ENCODE assay signal across 8 mouse cellular contexts in the genomic region with DNA sequence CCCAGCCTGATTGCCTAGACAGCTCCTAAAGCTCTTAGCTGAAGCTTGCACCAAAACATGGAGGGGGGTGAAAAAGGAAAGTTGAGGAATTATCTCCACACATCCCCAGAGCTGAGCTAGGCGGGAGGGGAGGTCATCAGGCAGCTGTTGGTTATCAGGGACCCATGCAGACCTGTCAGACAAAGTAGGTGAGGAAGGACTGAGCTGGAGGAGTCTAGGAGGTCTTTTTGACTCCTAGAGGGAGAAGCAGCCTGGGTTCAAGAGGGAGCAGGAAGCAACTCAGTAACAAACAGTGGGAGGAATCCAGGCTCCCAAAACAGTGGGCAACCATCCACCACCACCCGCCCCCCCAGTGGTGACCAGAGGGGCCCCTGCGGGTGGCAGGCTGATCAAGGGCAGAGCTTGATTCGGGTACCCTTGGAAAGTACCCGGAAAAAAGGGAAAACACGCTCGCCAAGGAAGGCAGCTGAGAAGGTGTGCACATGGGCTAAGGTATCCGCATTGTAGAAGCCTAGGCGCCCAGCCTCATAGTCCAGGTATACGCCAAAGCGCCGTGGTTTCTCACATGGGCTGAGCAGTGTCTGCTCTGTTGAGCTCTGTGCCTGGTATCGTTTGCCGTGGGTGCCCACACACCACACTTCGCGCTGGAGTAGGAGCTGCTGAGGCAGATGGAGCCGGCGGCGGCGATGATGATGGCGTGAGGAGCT. TPM values are rescaled to one million over a fixed set of nuclear protein-coding genes. Genes with fewer than 3 reads are reported as not detected.
DNase-seq lines count a peak whose midpoint lies in the region; ATAC-seq and TF ChIP-seq lines count a peak whose summit lies in the region.

No protein-coding gene starts in this region.

- intact Hi-C loops in heart, postnatal 36 days (cut with DNase I): no loop called here

- peaks cover 66% of the 10 kb centered on the region for H3K36me3 ChIP-seq in heart, embryonic 11.5 days (ENCODE audit: control insufficient read depth, insufficient read depth, low read length)
- peaks cover 37% of the 10 kb centered on the region for H3K36me3 ChIP-seq in intestine, embryonic 16.5 days (ENCODE audit: control insufficient read depth, insufficient read depth, low read length)
- H3K36me3 ChIP-seq in midbrain, embryonic 12.5 days: peaks cover 98% of the 10 kb centered on the region

- DNase-seq in heart, postnatal 36 days: no peak
- DNase-seq in spleen, adult 12 weeks (ENCODE audit: low spot score): no peak
- DNase-seq in T-cell, adult 2 months (ENCODE audit: low spot score): no peak

- 53% methylated on average over 21 of the region's 21 CpGs for WGBS in heart, embryonic 11.5 days (ENCODE audit: insufficient replicate concordance)
- WGBS in intestine, embryonic 16.5 days: 61% methylated on average over 21 of the region's 21 CpGs
- WGBS in midbrain, embryonic 12.5 days: 66% methylated on average over 21 of the region's 21 CpGs

- H3K27ac ChIP-seq in heart, embryonic 11.5 days (ENCODE audit: low read depth, low read length): no peak overlapping the region
- H3K27ac ChIP-seq in cortical plate, adult 2 months (ENCODE audit: insufficient read depth, low read length): no peak overlapping the region
- H3K27ac ChIP-seq in intestine, embryonic 16.5 days (ENCODE audit: low read length): no peak overlapping the region
- 0 out of 2 replicates have a peak overlapping the region, but pooled peaks have one; percentile 25 for H3K27ac ChIP-seq in midbrain, embryonic 12.5 days (replicated peaks)

- H3K9me3 ChIP-seq in heart, embryonic 11.5 days (replicated peaks; ENCODE audit: control insufficient read depth, low read length): no peaks in the 10 kb centered on the region
- no peaks in the 10 kb centered on the region for H3K9me3 ChIP-seq in intestine, embryonic 16.5 days (ENCODE audit: control insufficient read depth, low read length)
- H3K9me3 ChIP-seq in midbrain, embryonic 12.5 days: no peaks in the 10 kb centered on the region

- peak; percentile 33; the same call in 1 of the 2 replicates for TF ChIP-seq POLR2A in cortical plate, adult 2 months (IDR thresholded peaks at IDR 0.05; ENCODE audit: extremely low read depth, insufficient read depth, low read length)

- H3K4me1 ChIP-seq in heart, embryonic 11.5 days (ENCODE audit: control insufficient read depth, insufficient read depth, low read length): peaks cover 4% of the 10 kb centered on the region
- no peaks in the 10 kb centered on the region for H3K4me1 ChIP-seq in cortical plate, adult 2 months (ENCODE audit: control insufficient read depth, insufficient read depth, low read length)
- H3K4me1 ChIP-seq in intestine, embryonic 16.5 days (ENCODE audit: control insufficient read depth, insufficient read depth, low read length): peaks cover 9% of the 10 kb centered on the region; the same call in 1 of the 2 replicates
- H3K4me1 ChIP-seq in midbrain, embryonic 12.5 days: peaks cover 6% of the 10 kb centered on the region

- H3K9ac ChIP-seq in heart, embryonic 11.5 days (ENCODE audit: low read depth, low read length): no peak overlapping the region
- no peak overlapping the region for H3K9ac ChIP-seq in intestine, embryonic 16.5 days (ENCODE audit: low read depth, low read length)
- no peak overlapping the region for H3K9ac ChIP-seq in midbrain, embryonic 12.5 days (replicated peaks)

- no peaks in the 10 kb centered on the region for H3K27me3 ChIP-seq in heart, embryonic 11.5 days (ENCODE audit: control insufficient read depth, insufficient read depth, low read length)
- H3K27me3 ChIP-seq in intestine, embryonic 16.5 days (replicated peaks; ENCODE audit: control insufficient read depth, insufficient read depth, low read length): no peaks in the 10 kb centered on the region
- no peaks in the 10 kb centered on the region for H3K27me3 ChIP-seq in midbrain, embryonic 12.5 days

- TF ChIP-seq CTCF in cortical plate, adult 2 months (IDR thresholded peaks at IDR 0.05; ENCODE audit: extremely low read depth, insufficient read depth, low read length): no peak

- H3K4me3 ChIP-seq in heart, embryonic 11.5 days (ENCODE audit: low read depth, low read length): no peak overlapping the region
- no peak overlapping the region for H3K4me3 ChIP-seq in cortical plate, adult 2 months (ENCODE audit: insufficient read depth, low read length)
- H3K4me3 ChIP-seq in intestine, embryonic 16.5 days (ENCODE audit: low read length): no peak overlapping the region
- no peak overlapping the region for H3K4me3 ChIP-seq in midbrain, embryonic 12.5 days

- H3K4me2 ChIP-seq in heart, embryonic 11.5 days: no peak overlapping the region
- H3K4me2 ChIP-seq in intestine, embryonic 16.5 days (ENCODE audit: low read depth, low read length): no peak overlapping the region
- H3K4me2 ChIP-seq in midbrain, embryonic 12.5 days (replicated peaks): no peak overlapping the region

- ATAC-seq in heart, embryonic 11.5 days (replicated peaks; ENCODE audit: insufficient number of reproducible peaks, low FRiP score, low TSS enrichment): peak; percentile 52; the same call in 1 of the 2 replicates
- peak; percentile 60 for ATAC-seq in intestine, embryonic 16.5 days
- ATAC-seq in midbrain, embryonic 12.5 days (ENCODE audit: low FRiP score, low read depth): peak; percentile 46; the same call in 1 of the 2 replicates
- ATAC-seq in megakaryocyte, adult 5-6 weeks (ENCODE audit: poor library complexity, severe bottlenecking): no peak

RNA-seq across cellular contexts. Expression of gene Rack1, which starts 6.9 kb away (rescaled TPM):
- 538 and 603 TPM in 2 replicates for polyA plus RNA-seq in heart, embryonic 11.5 days (2014; fragmentation: Nextera tagmentation; extraction: Ambion mirVana)
- 100 to 1,000 TPM; 385 to 411 TPM for total RNA-seq in heart, postnatal 36 days (2021)
- 447 and 464 TPM in 2 replicates for polyA plus RNA-seq in cortical plate, adult 2 months (2012; rRNA removed)
- polyA plus RNA-seq in intestine, embryonic 16.5 days (2015; fragmentation: Nextera tagmentation; extraction: Ambion mirVana): 713 and 755 TPM in 2 replicates
- polyA plus RNA-seq in midbrain, embryonic 12.5 days (2016; fragmentation: Nextera tagmentation; extraction: Ambion mirVana): 503 and 506 TPM in 2 replicates
- total RNA-seq in megakaryocyte, adult 5-6 weeks (2015): 1,656 and 1,714 TPM in 2 replicates
- total RNA-seq in megakaryocyte, adult 5-6 weeks (2017): 910 and 1,013 TPM in 2 replicates

RNA-seq across cellular contexts. Expression of gene Trim41, which starts 10.1 kb away (rescaled TPM):
- polyA plus RNA-seq in heart, embryonic 11.5 days (2014; fragmentation: Nextera tagmentation; extraction: Ambion mirVana): 3.3 and 3.7 TPM in 2 replicates
- 10 to 100 TPM; 21.0 to 22.7 TPM for total RNA-seq in heart, postnatal 36 days (2021)
- polyA plus RNA-seq in cortical plate, adult 2 months (2012; rRNA removed): 43.1 and 46.7 TPM in 2 replicates
- 4.1 and 5.9 TPM in 2 replicates for polyA plus RNA-seq in intestine, embryonic 16.5 days (2015; fragmentation: Nextera tagmentation; extraction: Ambion mirVana)
- 5.4 and 6.2 TPM in 2 replicates for polyA plus RNA-seq in midbrain, embryonic 12.5 days (2016; fragmentation: Nextera tagmentation; extraction: Ambion mirVana)
- 11.8 and 13.6 TPM in 2 replicates for total RNA-seq in megakaryocyte, adult 5-6 weeks (2015)
- 39.2 and 43.7 TPM in 2 replicates for total RNA-seq in megakaryocyte, adult 5-6 weeks (2017)

RNA-seq across cellular contexts. Expression of gene Trim7, which starts 18.9 kb away (rescaled TPM):
- polyA plus RNA-seq in heart, embryonic 11.5 days (2014; fragmentation: Nextera tagmentation; extraction: Ambion mirVana): 0.43 and 0.70 TPM in 2 replicates
- total RNA-seq in heart, postnatal 36 days (2021): 10 to 100 TPM; 17.8 to 26.2 TPM
- polyA plus RNA-seq in cortical plate, adult 2 months (2012; rRNA removed): 4.2 and 4.3 TPM in 2 replicates
- polyA plus RNA-seq in intestine, embryonic 16.5 days (2015; fragmentation: Nextera tagmentation; extraction: Ambion mirVana): 0.78 and 1.2 TPM in 2 replicates
- 1.3 and 1.4 TPM in 2 replicates for polyA plus RNA-seq in midbrain, embryonic 12.5 days (2016; fragmentation: Nextera tagmentation; extraction: Ambion mirVana)
- 0.51 and 0.68 TPM in 2 replicates for total RNA-seq in megakaryocyte, adult 5-6 weeks (2015)
- 0.18 and 0.57 TPM in 2 replicates for total RNA-seq in megakaryocyte, adult 5-6 weeks (2017)

RNA-seq across cellular contexts. Expression of gene Gm12184, which starts 19.4 kb away (rescaled TPM):
- polyA plus RNA-seq in heart, embryonic 11.5 days (2014; fragmentation: Nextera tagmentation; extraction: Ambion mirVana): 2.9 and 4.0 TPM in 2 replicates
- 1 to 10 TPM; 3.5 to 3.9 TPM for total RNA-seq in heart, postnatal 36 days (2021)
- polyA plus RNA-seq in cortical plate, adult 2 months (2012; rRNA removed): 33.8 and 40.1 TPM in 2 replicates
- polyA plus RNA-seq in intestine, embryonic 16.5 days (2015; fragmentation: Nextera tagmentation; extraction: Ambion mirVana): 1.3 and 1.4 TPM in 2 replicates
- 7.6 and 8.3 TPM in 2 replicates for polyA plus RNA-seq in midbrain, embryonic 12.5 days (2016; fragmentation: Nextera tagmentation; extraction: Ambion mirVana)
- total RNA-seq in megakaryocyte, adult 5-6 weeks (2015): 6.1 and 8.5 TPM in 2 replicates
- 4.6 and 12.1 TPM in 2 replicates for total RNA-seq in megakaryocyte, adult 5-6 weeks (2017)
